Mouse (Mus musculus): ENCODE measurements at regions not wholly inside any gene's neighbourhood (a gene's known extent, or its start where the extent isn't known, plus 50 kb on each side); places are given as distances from the start of the nearest gene placed in this dataset.
"Not testable (repeated sequence)": the region's sequence is repeated elsewhere in the genome, so short reads cannot be mapped to it uniquely, and the experiment has no call there.

DNA sequence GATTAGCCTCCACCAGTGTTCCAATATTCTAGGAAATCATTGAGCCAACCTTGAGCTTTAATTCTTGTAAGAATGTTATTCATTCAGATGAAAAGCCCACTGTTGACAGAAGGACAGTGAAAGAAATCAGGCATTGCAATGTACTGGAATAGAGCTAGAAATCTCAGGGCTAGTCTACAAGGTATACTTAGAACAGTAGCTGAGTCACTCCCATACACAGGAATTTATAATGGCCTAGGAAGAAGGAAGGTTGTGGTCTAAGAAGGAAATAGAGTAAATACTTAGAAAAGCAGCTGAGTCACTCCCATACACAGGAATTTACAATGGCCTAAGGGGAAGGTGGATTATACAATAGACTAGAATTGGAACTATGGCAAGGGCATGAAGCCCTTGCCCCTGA lies 174.6 kb downstream of the Fam181b start:
- DNase-seq (ENCODE audit: low spot score in 2 of 2), result not testable (repeated sequence)

DNA sequence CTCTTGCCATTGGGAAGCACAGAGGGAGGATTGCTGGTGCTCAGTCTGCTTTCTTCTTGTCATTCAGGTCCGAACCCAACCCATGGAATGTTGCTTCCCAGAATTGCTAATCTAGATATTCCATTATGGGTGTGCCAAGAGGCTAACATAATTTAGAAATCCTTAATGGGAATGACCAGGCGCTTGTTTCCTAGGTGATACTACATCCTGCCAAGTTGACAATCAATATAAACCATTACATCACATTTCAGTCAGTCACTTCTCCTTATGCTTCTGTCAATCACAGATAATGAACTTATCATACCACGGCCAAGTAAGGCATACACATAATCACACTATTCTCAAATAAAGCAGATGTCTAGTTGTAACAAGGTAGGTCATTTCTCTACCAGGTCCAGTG lies 206.1 kb downstream of the Fam181b start:
- DNase-seq (ENCODE audit: low spot score in 2 of 2), result no peak

DNA sequence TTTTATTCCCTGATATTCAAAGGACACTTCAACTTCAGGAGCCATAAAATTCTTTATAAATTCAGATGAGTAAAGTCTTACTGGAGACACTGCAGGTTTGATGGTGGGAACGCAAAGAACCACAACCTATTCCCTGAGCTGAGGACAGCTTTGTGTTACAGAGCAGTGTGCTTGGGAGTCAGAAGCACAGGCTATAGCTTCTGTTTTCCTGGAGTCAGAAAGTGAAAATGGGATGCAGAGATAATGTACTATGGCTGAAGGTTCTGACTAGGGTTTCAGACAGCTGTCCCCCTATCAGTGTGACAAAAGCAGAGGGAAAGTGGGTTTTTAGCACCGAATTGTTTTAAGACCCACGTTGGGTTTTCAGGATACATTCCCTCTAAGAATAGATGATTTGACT lies 211.8 kb downstream of the Fam181b start:
- no peak for DNase-seq (ENCODE audit: low spot score in 2 of 2)

DNA sequence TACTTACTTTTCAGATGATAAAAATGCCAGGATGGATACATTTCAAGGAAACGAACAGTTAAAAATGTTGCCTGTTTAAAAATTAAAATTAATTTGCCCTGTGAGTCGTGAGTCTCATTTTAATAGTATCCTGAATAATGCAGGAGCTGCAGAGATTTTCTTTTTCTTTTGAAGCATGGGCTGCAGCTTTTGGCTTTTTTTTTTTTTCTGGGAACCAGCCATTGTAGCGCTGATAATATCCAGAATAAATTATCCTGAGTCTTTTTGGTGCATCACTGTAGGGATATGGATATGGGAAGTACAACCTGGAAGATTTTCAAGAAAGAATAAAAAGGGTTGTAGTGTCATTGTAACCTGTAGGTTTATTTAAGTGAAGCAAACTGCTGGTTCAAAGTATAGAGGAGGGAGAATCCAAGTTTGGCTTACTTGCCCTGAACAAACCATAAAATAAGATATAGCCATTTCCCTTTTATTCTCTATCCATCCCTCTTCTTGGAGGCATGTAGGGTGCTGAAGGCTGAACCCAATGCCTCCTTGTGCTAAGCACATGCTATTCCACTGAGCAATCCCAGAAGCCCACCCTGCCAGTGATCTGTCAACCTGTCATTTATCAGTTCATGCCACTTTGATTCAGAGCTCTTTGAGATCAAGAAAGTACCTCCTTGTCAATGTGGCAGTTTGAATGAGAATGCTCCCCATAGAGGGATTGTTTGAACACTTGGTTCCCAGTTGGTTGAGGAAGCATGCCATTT lies 212.5 kb downstream of the Fam181b start:
- no peak for DNase-seq (ENCODE audit: low spot score in 2 of 2)

DNA sequence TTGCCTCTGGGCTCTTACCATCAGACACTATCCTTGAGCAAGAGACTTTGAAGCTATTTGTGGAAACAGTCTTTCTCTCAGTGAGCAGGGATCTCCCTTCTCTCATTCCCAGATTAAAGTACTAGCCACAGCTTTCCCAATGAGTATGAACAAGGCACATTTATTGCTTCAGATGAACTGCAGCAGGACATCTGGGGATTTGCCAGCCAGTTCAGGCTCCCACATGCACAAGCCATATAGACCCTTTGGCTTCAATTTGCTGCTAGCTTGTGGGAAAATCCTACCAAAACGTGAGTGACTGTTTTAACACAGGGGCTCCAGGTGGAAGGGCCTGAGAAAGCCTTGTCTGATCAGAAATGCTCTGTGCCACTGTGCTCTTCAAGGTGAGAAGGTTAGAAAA lies 233.1 kb downstream of the Fam181b start:
- DNase-seq (ENCODE audit: low spot score in 2 of 2), result no peak

DNA sequence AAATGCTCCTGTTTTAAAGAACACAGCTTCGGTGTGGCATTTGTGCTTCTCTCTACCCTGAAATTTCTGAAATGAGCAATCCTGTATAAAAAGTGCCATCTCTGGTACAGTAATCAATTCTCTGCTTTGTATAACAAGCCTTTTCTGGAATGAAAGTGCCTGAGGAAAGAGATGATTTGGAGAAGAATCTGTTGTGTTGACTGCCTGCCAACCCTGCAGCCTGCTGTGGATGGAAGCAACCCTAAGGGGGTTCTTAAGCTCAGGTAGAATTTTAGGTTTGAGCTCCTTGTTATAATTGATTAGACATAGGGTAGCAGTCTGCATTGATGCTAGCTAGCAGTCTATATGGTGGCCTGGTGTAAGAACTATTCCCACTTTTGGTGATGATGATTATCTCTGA lies 251.7 kb downstream of the Fam181b start:
- no peak for DNase-seq (ENCODE audit: low spot score in 2 of 2)

DNA sequence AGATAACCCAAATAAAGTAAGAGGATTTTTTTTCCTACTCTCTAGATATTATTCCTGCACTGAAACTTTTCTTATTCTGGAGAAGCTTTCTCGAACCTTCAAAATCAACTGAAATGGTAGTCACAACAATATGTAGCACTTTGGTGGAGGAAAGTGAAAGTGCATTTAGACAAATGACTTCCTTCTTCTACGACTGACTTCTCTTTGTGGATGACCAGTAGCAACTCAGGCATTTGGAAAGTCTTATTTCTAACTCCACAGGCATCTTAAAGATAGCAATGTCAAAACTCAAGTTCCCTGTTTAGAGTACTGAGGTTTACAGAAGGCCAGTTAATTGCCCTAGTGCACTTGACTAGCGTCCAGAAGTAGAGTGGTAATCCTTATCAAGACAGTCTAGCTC lies 252.5 kb downstream of the Fam181b start:
- no peak for DNase-seq (ENCODE audit: low spot score in 2 of 2)

DNA sequence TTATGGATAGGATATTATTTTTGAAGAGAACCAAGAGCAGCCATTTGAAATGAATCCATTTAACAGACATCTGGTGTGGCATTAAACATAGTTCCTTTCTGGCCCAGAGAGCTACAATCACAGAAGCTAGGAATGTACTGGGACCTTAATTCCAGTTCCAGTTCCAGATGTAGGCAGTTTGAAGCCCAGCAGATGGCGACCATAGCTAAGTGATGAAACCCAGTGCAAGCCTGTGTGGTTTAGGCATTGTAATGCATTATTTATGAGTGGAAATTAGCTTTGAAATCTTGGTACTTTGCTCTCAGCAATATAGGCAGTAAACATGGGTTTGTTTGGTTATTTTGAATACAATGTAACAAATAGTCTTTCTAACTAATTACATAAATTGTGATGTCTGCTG lies 256.8 kb downstream of the Fam181b start:
- peak; percentile 39 to 42 for DNase-seq (ENCODE audit: low spot score in 2 of 2)
